Mouse (Mus musculus) heart, postnatal 0 days (tissue): ENCODE data around the gene Ulk4.

Experiments
- CTCF ChIP-seq: IDR thresholded peaks from 2 replicates; pipeline ENCODE4 v1.5.1; 2016; ENCODE audit warnings: antibody characterized with exemption, control low read depth, low read depth
- EP300 ChIP-seq: IDR thresholded peaks from 2 replicates; pipeline ENCODE4 v1.6.1; 2016; ENCODE audit warnings: antibody characterized with exemption, low read depth

DNA sequence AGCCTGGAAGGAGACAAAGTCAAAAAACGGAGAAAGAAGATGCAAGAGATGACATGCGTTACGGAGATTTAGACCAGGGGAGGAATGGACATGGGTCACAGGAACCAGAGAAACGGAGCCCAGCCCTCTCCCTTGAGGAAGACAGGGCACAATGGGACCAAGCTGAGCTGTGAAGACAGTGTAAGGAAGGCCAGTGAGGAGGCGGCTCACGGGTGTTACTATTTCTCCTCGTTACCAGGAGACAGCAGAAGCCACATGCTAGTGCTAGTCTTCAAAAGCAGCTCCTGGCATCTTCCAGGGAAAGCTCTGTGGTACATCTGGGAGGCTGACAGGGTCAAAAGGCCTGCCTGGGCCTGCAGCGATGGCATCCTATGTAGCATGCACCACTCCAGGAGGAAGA is 89.2 kb downstream of the Ulk4 start:
- TF ChIP-seq CTCF = no peak
- no peak for TF ChIP-seq EP300
